9 mouse cellular contexts compared by ENCODE assay signal in genomic region chr1:82294102-82294501, GRCm38 (mm10). TPM values are rescaled to one million over a fixed set of nuclear protein-coding genes. Genes with fewer than 3 reads are reported as not detected.
DNase-seq lines count a peak whose midpoint lies in the region; ATAC-seq and TF ChIP-seq lines count a peak whose summit lies in the region.
"Had no signal": no experiment of that assay in that cellular context is flagged by ENCODE, and none has a peak within 500 bp of the region (broad histone marks: within the 10 kb centered on the region; RNA-seq: fewer than 3 reads in every experiment).

No protein-coding gene starts in this region.

- no peak overlapping the region for H3K9ac ChIP-seq in heart, adult 2 months (ENCODE audit: low read depth, low read length)
- H3K9ac ChIP-seq in heart, embryonic 11.5 days (ENCODE audit: low read depth, low read length) = no peak overlapping the region
- H3K9ac ChIP-seq: hindbrain, embryonic 15.5 days had no signal

- H3K27me3 ChIP-seq in heart, adult 2 months (ENCODE audit: control insufficient read depth, insufficient read depth, low read length) = 0 out of 2 replicates have a peak, but pooled peaks cover 2% of the 10 kb centered on the region
- H3K27me3 ChIP-seq in heart, embryonic 11.5 days (ENCODE audit: control insufficient read depth, insufficient read depth, low read length) = no peaks in the 10 kb centered on the region; the same call in none of the 2 replicates
- H3K27me3 ChIP-seq: hindbrain, embryonic 15.5 days had no signal

- no peak for DNase-seq in heart, adult 2 months
- DNase-seq in right cerebral cortex, adult 18-20 months = peak; percentile 46
- DNase-seq in right cerebral cortex, postnatal 4 days = no peak
- peak; percentile 62 for DNase-seq in cerebellum, adult 8-10 months
- DNase-seq in lung, postnatal 10 days = peak; percentile 64
- DNase-seq in testis, postnatal 10 days (ENCODE audit: low spot score) = no peak
- DNase-seq in gastrocnemius, postnatal 10 days = no peak

- no peak overlapping the region for H3K4me2 ChIP-seq in heart, embryonic 11.5 days

- ATAC-seq in heart, embryonic 11.5 days (replicated peaks; ENCODE audit: insufficient number of reproducible peaks, low FRiP score, low TSS enrichment) = no peak

- no peak overlapping the region for H3K4me3 ChIP-seq in heart, adult 2 months
- H3K4me3 ChIP-seq in heart, embryonic 11.5 days (ENCODE audit: low read depth, low read length) = no peak overlapping the region
- H3K4me3 ChIP-seq: hindbrain, embryonic 15.5 days had no signal

- no peaks in the 10 kb centered on the region; the same call in none of the 2 replicates for H3K4me1 ChIP-seq in heart, adult 2 months (ENCODE audit: control insufficient read depth, insufficient read depth, low read length)
- peaks cover 8% of the 10 kb centered on the region for H3K4me1 ChIP-seq in heart, embryonic 11.5 days (ENCODE audit: control insufficient read depth, insufficient read depth, low read length)

- H3K79me2 ChIP-seq in heart, adult 2 months (replicated peaks; ENCODE audit: control insufficient read depth, insufficient read depth, low read length) = 0 out of 2 replicates have a peak, but pooled peaks cover 2% of the 10 kb centered on the region

- TF ChIP-seq POLR2A in heart, adult 2 months (IDR thresholded peaks at IDR 0.05; ENCODE audit: insufficient read depth, low read depth, low read length) = no peak

- H3K9me3 ChIP-seq in heart, embryonic 11.5 days (replicated peaks; ENCODE audit: control insufficient read depth, low read length) = no peaks in the 10 kb centered on the region
- H3K9me3 ChIP-seq: hindbrain, embryonic 15.5 days had no signal

- no peaks in the 10 kb centered on the region for H3K36me3 ChIP-seq in heart, adult 2 months (ENCODE audit: control insufficient read depth, insufficient read depth, low read length)
- peaks cover 1% of the 10 kb centered on the region; the same call in 1 of the 2 replicates for H3K36me3 ChIP-seq in heart, embryonic 11.5 days (ENCODE audit: control insufficient read depth, insufficient read depth, low read length)
- H3K36me3 ChIP-seq: hindbrain, embryonic 15.5 days had no signal

- 9% methylated on average over 6 of the region's 6 CpGs for WGBS in heart, adult 2 months
- WGBS in heart, embryonic 11.5 days (ENCODE audit: insufficient replicate concordance) = 11% methylated on average over 6 of the region's 6 CpGs

- TF ChIP-seq EP300 in heart, adult 2 months (IDR thresholded peaks at IDR 0.05; ENCODE audit: insufficient read depth, low read depth, low read length) = no peak

- no peak overlapping the region for H3K27ac ChIP-seq in heart, adult 2 months
- no peak overlapping the region for H3K27ac ChIP-seq in heart, embryonic 11.5 days (ENCODE audit: low read depth, low read length)

- peak; percentile 84 for TF ChIP-seq CTCF in heart, adult 2 months (IDR thresholded peaks at IDR 0.05)

- intact Hi-C loops in heart, adult 2 months (cut with DNase I) = loop anchor here (1.0 to 10.0 kb wide), 7 partner anchors 183 to 978 kb away; no protein-coding TSS in a partner anchor

RNA-seq across cellular contexts. Expression of gene Irs1, which starts 2.9 kb away (rescaled TPM):
- total RNA-seq in heart, adult 2 months (2021) = 10 to 100 TPM; 39.9 to 50.0 TPM
- polyA plus RNA-seq in heart, adult 2 months (2012; rRNA removed) = 10.5 and 15.4 TPM in 2 replicates
- 8.4 and 10.9 TPM in 2 replicates for polyA plus RNA-seq in heart, embryonic 11.5 days (2014; fragmentation: Nextera tagmentation; extraction: Ambion mirVana)
- 10 to 100 TPM; 62.4 to 76.2 TPM for total RNA-seq in gastrocnemius, postnatal 10 days (2021)

RNA-seq across cellular contexts. Expression of gene Rhbdd1, which starts 22.1 kb away (rescaled TPM):
- 10 to 100 TPM; 11.2 to 11.3 TPM for total RNA-seq in heart, adult 2 months (2021)
- 10.7 and 14.0 TPM in 2 replicates for polyA plus RNA-seq in heart, adult 2 months (2012; rRNA removed)
- 7.9 and 8.7 TPM in 2 replicates for polyA plus RNA-seq in heart, embryonic 11.5 days (2014; fragmentation: Nextera tagmentation; extraction: Ambion mirVana)
- 10 to 100 TPM; 12.2 to 13.2 TPM for total RNA-seq in gastrocnemius, postnatal 10 days (2021)

Comparison
In these comparisons a context has a peak if more than half of its experiments do, and no peak if none do; other contexts are left out.
1. DNase-seq: peak in right cerebral cortex, adult 18-20 months (single experiment), cerebellum, adult 8-10 months (single experiment) and lung, postnatal 10 days (single experiment); none in heart, adult 2 months (0 of 2), right cerebral cortex, postnatal 4 days (single experiment), testis, postnatal 10 days (single experiment) and gastrocnemius, postnatal 10 days (single experiment).